ENCODE assay signal across 9 mouse cellular contexts in genomic region chr4:32601135-32601534, GRCm38 (mm10). TPM values are rescaled to one million over a fixed set of nuclear protein-coding genes. Genes with fewer than 3 reads are reported as not detected.
A peak's percentile ranks its signal among the peaks of the same experiment; 100 is the strongest.
DNase-seq lines count a peak whose midpoint lies in the region; ATAC-seq and TF ChIP-seq lines count a peak whose summit lies in the region.
"Had no signal": no experiment of that assay in that cellular context is flagged by ENCODE, and none has a peak within 500 bp of the region (broad histone marks: within the 10 kb centered on the region; RNA-seq: fewer than 3 reads in every experiment).

No protein-coding gene starts in this region.

- no peaks in the 10 kb centered on the region for H3K9me3 ChIP-seq in hindbrain, embryonic 11.5 days (ENCODE audit: control insufficient read depth, low read length)
- no peaks in the 10 kb centered on the region for H3K9me3 ChIP-seq in hindbrain, embryonic 16.5 days (ENCODE audit: control insufficient read depth, low read length)

- H3K36me3 ChIP-seq in hindbrain, embryonic 11.5 days (ENCODE audit: control insufficient read depth, insufficient read depth, low read length): no peaks in the 10 kb centered on the region
- H3K36me3 ChIP-seq in hindbrain, embryonic 16.5 days (ENCODE audit: control insufficient read depth, insufficient read depth, low read length): no peaks in the 10 kb centered on the region

- H3K27me3 ChIP-seq in hindbrain, embryonic 11.5 days (ENCODE audit: control insufficient read depth, insufficient read depth, low read length): no peaks in the 10 kb centered on the region
- H3K27me3 ChIP-seq in hindbrain, embryonic 16.5 days (replicated peaks; ENCODE audit: control insufficient read depth, insufficient read depth, low read length): no peaks in the 10 kb centered on the region

- no peak overlapping the region for H3K27ac ChIP-seq in hindbrain, embryonic 11.5 days (ENCODE audit: low read depth, low read length)
- no peak overlapping the region for H3K27ac ChIP-seq in hindbrain, embryonic 16.5 days (ENCODE audit: low read depth, low read length)
- H3K27ac ChIP-seq in bone marrow, adult 2 months (ENCODE audit: control insufficient read depth, insufficient read depth, low read depth, low read length, poor library complexity): no peak overlapping the region
- H3K27ac ChIP-seq in layer of hippocampus, adult 2 months: no peak overlapping the region

- peak; percentile 74 for DNase-seq in hindbrain, embryonic 11.5 days (ENCODE audit: low spot score)
- DNase-seq in kidney, postnatal 25 days: peak; percentile 55 to 69
- DNase-seq in natural killer cell, adult 2 months (ENCODE audit: low spot score in 2 of 2): peak; percentile 16 to 46
- DNase-seq in layer of hippocampus, adult 2 months (ENCODE audit: low spot score in 2 of 2): no peak

- H3K4me3 ChIP-seq in hindbrain, embryonic 11.5 days (ENCODE audit: low read depth, low read length): no peak overlapping the region
- H3K4me3 ChIP-seq in hindbrain, embryonic 16.5 days (ENCODE audit: low read length): no peak overlapping the region
- H3K4me3 ChIP-seq in bone marrow, adult 2 months (replicated peaks; ENCODE audit: control insufficient read depth, low read depth, low read length): no peak overlapping the region
- no peak overlapping the region for H3K4me3 ChIP-seq in layer of hippocampus, adult 2 months

- no peak for ATAC-seq in hindbrain, embryonic 11.5 days (ENCODE audit: low FRiP score)
- no peak for ATAC-seq in hindbrain, embryonic 16.5 days
- peak; percentile 49 for ATAC-seq in CD4-positive, CD25-positive, alpha-beta regulatory T cell, adult 4 months
- ATAC-seq in monocyte, adult 5-6 weeks (replicated peaks; ENCODE audit: insufficient number of reproducible peaks, low FRiP score, low TSS enrichment, poor library complexity, severe bottlenecking): no peak

- no peaks in the 10 kb centered on the region for H3K4me1 ChIP-seq in hindbrain, embryonic 11.5 days (replicated peaks; ENCODE audit: control insufficient read depth, insufficient read depth, low read length)
- no peaks in the 10 kb centered on the region for H3K4me1 ChIP-seq in hindbrain, embryonic 16.5 days (ENCODE audit: control insufficient read depth, insufficient read depth, low read depth, low read length)
- H3K4me1 ChIP-seq in bone marrow, adult 2 months (ENCODE audit: control insufficient read depth, insufficient read depth, low read length): no peaks in the 10 kb centered on the region

- H3K4me2 ChIP-seq in hindbrain, embryonic 11.5 days (replicated peaks; ENCODE audit: low read depth, low read length): no peak overlapping the region
- H3K4me2 ChIP-seq in hindbrain, embryonic 16.5 days (ENCODE audit: low read length): no peak overlapping the region

- no peak for TF ChIP-seq POLR2A in bone marrow, adult 2 months (IDR thresholded peaks at IDR 0.05; ENCODE audit: borderline replicate concordance, control insufficient read depth, low read depth, low read length)

- WGBS in hindbrain, embryonic 11.5 days: 30% methylated on average over 12 of the region's 12 CpGs
- 27% methylated on average over 12 of the region's 12 CpGs for WGBS in hindbrain, embryonic 16.5 days
- WGBS in bone marrow, adult 2 months: 29% methylated on average over 12 of the region's 12 CpGs

- peak; percentile 12; the same call in 1 of the 2 replicates for TF ChIP-seq CTCF in bone marrow, adult 2 months (IDR thresholded peaks at IDR 0.05; ENCODE audit: control insufficient read depth, insufficient read depth, low read length)
- TF ChIP-seq CTCF in layer of hippocampus, adult 2 months (conservative IDR thresholded peaks at IDR 0.05): no peak

- H3K9ac ChIP-seq in hindbrain, embryonic 11.5 days (ENCODE audit: low read depth, low read length): no peak overlapping the region
- H3K9ac ChIP-seq in hindbrain, embryonic 16.5 days (ENCODE audit: low read depth, low read length): no peak overlapping the region

RNA-seq across cellular contexts. Expression of gene Gja10, which starts 1.4 kb away (rescaled TPM):
- not detected in 2 replicates for polyA plus RNA-seq in hindbrain, embryonic 11.5 days (2014; fragmentation: Nextera tagmentation; extraction: Ambion mirVana)
- polyA plus RNA-seq in hindbrain, embryonic 16.5 days (2015; fragmentation: Nextera tagmentation; extraction: Ambion mirVana): not detected in 2 replicates
- polyA plus RNA-seq in CD4-positive, CD25-positive, alpha-beta regulatory T cell, adult 4 months (2017; shearing (Covaris generic)): under 1 TPM in 1 of 2 experiments, not detected in 1; 0.33 TPM
- not detected in 2 replicates for polyA plus RNA-seq in bone marrow, adult 2 months (2011; ENCODE audit: insufficient read depth, insufficient read length, low replicate concordance, missing spikeins)
- total RNA-seq in layer of hippocampus, adult 2 months (2021): not detected
- total RNA-seq in monocyte, adult 5-6 weeks (2017): 0.29 TPM in 1 of 3 replicates, not detected in the others
- polyA plus RNA-seq: stomach, embryonic 14.5 days had no signal

RNA-seq across cellular contexts. Expression of gene Casp8ap2, which starts 14.1 kb away (rescaled TPM):
- polyA plus RNA-seq in hindbrain, embryonic 11.5 days (2014; fragmentation: Nextera tagmentation; extraction: Ambion mirVana): 62.0 and 69.1 TPM in 2 replicates
- polyA plus RNA-seq in hindbrain, embryonic 16.5 days (2015; fragmentation: Nextera tagmentation; extraction: Ambion mirVana): 33.0 and 36.5 TPM in 2 replicates
- 10 to 100 TPM; 38.5 to 46.1 TPM for polyA plus RNA-seq in CD4-positive, CD25-positive, alpha-beta regulatory T cell, adult 4 months (2017; shearing (Covaris generic))
- 5.3 and 11.1 TPM in 2 replicates for polyA plus RNA-seq in bone marrow, adult 2 months (2011; ENCODE audit: insufficient read depth, insufficient read length, low replicate concordance, missing spikeins)
- total RNA-seq in layer of hippocampus, adult 2 months (2021): 10 to 100 TPM in 1 of 2 experiments, 1 to 10 TPM in 1; 9.5 to 12.4 TPM
- total RNA-seq in monocyte, adult 5-6 weeks (2017): 39.7 to 46.2 TPM (median 40.0 TPM) in 3 replicates

RNA-seq across cellular contexts. Expression of gene Mdn1, which starts 55.8 kb away (rescaled TPM):
- polyA plus RNA-seq in hindbrain, embryonic 11.5 days (2014; fragmentation: Nextera tagmentation; extraction: Ambion mirVana): 17.5 and 27.3 TPM in 2 replicates
- 13.5 and 13.9 TPM in 2 replicates for polyA plus RNA-seq in hindbrain, embryonic 16.5 days (2015; fragmentation: Nextera tagmentation; extraction: Ambion mirVana)
- polyA plus RNA-seq in CD4-positive, CD25-positive, alpha-beta regulatory T cell, adult 4 months (2017; shearing (Covaris generic)): 10 to 100 TPM; 41.2 to 48.2 TPM
- 8.6 and 19.0 TPM in 2 replicates for polyA plus RNA-seq in bone marrow, adult 2 months (2011; ENCODE audit: insufficient read depth, insufficient read length, low replicate concordance, missing spikeins)
- total RNA-seq in layer of hippocampus, adult 2 months (2021): 10 to 100 TPM; 32.2 to 43.0 TPM
- total RNA-seq in monocyte, adult 5-6 weeks (2017): 21.5 to 36.2 TPM (median 23.4 TPM) in 3 replicates

Comparison
In these comparisons a context has a peak if more than half of its experiments do, and no peak if none do; other contexts are left out.
1. DNase-seq: peak in hindbrain, embryonic 11.5 days (single experiment), kidney, postnatal 25 days (2 of 2) and natural killer cell, adult 2 months (2 of 2); none in layer of hippocampus, adult 2 months (0 of 2).